Mouse (Mus musculus): ENCODE results near the gene Txnrd3. TPM values are rescaled to one million over a fixed set of nuclear protein-coding genes. Genes with fewer than 3 reads are reported as not detected.

Gene Txnrd3
- polyA plus RNA-seq (2015; fragmentation: Illumina TruSeq; extraction: RNeasy Lipid Tissue Mini Kit (QIAGEN cat#74804); ENCODE audit: insufficient read depth, low replicate concordance), result 5.3 TPM

DNA sequence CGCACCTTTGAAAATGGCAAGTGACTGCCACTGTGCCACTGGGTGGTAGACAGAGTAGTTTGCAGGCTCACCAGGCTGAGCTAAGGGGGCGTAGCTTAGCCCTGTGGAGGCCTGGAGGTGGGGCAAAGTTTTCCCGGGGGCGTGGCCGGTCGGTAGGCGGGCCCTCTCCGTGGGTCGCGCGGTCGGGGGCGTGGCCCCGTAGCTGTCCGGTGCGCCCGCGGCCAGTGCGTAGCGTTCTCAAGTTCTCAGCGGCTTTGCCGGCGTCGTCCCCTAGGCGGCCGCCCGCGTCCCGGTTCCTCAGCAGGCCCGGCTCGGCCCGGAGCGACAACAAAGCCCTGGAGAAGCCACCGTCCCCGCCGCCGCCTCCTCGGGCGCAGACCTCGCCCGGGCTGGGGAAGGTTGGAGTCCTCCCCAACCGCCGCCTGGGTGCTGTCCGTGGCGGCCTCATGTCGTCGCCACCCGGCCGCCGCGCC is at the start of gene Txnrd3:
Gene Txnrd3, plus strand, starts transcription at position 191 of the 473 bp plus-strand sequence.

DNA sequence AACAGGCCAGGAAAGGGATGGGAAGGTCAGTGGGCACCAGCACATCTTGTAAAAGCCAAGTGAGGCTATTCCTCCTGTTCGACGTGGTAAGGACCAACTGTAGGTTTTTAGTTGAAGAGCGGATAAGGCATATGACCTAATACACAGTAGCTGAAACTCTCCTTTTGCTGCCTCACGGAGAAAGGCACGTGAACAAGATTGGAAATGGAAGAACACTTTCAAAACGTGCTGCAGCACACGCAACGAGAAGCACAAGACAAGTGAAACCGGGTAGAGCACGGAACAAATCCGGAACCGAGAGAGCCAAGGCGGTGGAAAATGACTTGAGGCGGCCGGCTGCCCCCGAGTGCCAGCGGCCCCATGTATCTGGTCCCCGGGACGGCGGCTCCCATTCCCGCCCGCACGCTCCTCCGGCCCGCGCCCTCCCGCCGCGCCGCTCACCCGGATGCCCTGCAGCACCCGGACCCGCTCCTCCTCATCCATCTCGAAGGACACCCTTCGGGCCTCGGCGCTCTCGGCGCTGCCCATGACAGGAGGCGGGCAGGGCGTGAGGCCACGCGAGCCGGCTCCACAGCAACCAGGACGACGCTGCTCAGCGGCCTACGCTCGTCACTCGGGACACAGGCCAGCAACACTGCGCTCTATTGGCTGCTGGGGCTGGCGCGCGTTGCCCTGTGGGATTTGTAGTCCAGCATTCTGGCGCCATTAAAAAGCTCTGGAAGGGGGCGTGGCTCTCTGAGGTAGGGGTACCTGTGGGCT is 48.6 kb upstream of the Txnrd3 start, which contains the start of gene Chchd6:
Gene Chchd6, minus strand, starts transcription at position 635 of the 759 bp plus-strand sequence.

DNA sequence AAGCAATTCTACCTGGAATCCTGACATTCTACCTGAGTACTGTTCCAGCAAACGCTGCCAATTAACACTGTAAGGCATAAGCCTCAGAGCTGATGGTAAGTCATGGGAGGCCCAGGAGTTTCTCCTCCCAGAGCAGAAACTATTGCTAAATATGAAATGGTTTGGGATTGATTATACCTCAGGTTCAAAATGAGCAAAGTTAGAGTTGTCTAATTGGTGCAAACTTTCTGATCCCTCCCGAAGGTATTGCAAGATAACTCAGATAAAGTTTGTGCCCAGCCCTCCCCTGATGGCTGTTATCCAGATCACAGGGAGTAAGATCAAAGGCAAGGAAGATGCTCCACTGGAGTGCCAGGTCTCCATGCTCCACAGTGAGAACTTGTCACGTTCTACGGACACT is 63.5 kb downstream of the Txnrd3 start, which contains the start of gene Vmn1r40:
Gene Vmn1r40, plus strand, starts transcription at position 301 of the 400 bp plus-strand sequence.

Other genes starting within 250 kb of the Txnrd3 start
- gene Chchd6, start 48.3 kb upstream of the Txnrd3 start, polyA plus RNA-seq (2015; fragmentation: Illumina TruSeq; extraction: RNeasy Lipid Tissue Mini Kit (QIAGEN cat#74804); ENCODE audit: insufficient read depth, low replicate concordance), result 2.4 TPM
- not detected for gene Vmn1r40, start 63.6 kb downstream of the Txnrd3 start, polyA plus RNA-seq (2015; fragmentation: Illumina TruSeq; extraction: RNeasy Lipid Tissue Mini Kit (QIAGEN cat#74804); ENCODE audit: insufficient read depth, low replicate concordance)
- not detected for gene Vmn1r41, start 96.8 kb downstream of the Txnrd3 start, polyA plus RNA-seq (2015; fragmentation: Illumina TruSeq; extraction: RNeasy Lipid Tissue Mini Kit (QIAGEN cat#74804); ENCODE audit: insufficient read depth, low replicate concordance)
- not detected for gene Vmn1r42, start 232.4 kb downstream of the Txnrd3 start, polyA plus RNA-seq (2015; fragmentation: Illumina TruSeq; extraction: RNeasy Lipid Tissue Mini Kit (QIAGEN cat#74804); ENCODE audit: insufficient read depth, low replicate concordance)
- gene Vmn1r43, start 232.4 kb downstream of the Txnrd3 start, polyA plus RNA-seq (2015; fragmentation: Illumina TruSeq; extraction: RNeasy Lipid Tissue Mini Kit (QIAGEN cat#74804); ENCODE audit: insufficient read depth, low replicate concordance), result not detected
- not detected for gene Vmn1r44, start 239.7 kb downstream of the Txnrd3 start, polyA plus RNA-seq (2015; fragmentation: Illumina TruSeq; extraction: RNeasy Lipid Tissue Mini Kit (QIAGEN cat#74804); ENCODE audit: insufficient read depth, low replicate concordance)

Data from spleen, adult 10 weeks (tissue).